Mouse (Mus musculus) cerebellum, postnatal 14 days (tissue): ENCODE measurements at regions not wholly inside any gene's neighbourhood (a gene's known extent, or its start where the extent isn't known, plus 50 kb on each side); places are given as distances from the start of the nearest gene placed in this dataset.

Source experiments
- DNase-seq, 2 experiments: peaks; one replicate each; pipeline ENCODE4 v3.0.0; 2021; ENCODE audit warnings: mixed read lengths in 2 of 2

- no peak for DNase-seq
Observed at GRCm38 (mm10) chr16:24341736-24342135, 51.6 kb upstream of the Lpp start.

GRCm38 (mm10) chr16:24340646-24341045 lies 52.7 kb upstream of the Lpp start:
- DNase-seq = no peak

- no peak for DNase-seq
Observed at GRCm38 (mm10) chr16:24339320-24340265, 53.7 kb upstream of the Lpp start.

- no peak for DNase-seq
Observed at GRCm38 (mm10) chr16:24338404-24338803, 54.9 kb upstream of the Lpp start.

GRCm38 (mm10) chr16:24334389-24334788 lies 58.9 kb upstream of the Lpp start:
- DNase-seq = no peak

GRCm38 (mm10) chr16:24331446-24332020 lies 61.8 kb upstream of the Lpp start:
- no peak for DNase-seq

GRCm38 (mm10) chr16:24326571-24326970 lies 66.7 kb upstream of the Lpp start:
- DNase-seq = no peak

- peak in 1 of 2 experiments; percentile 13 for DNase-seq
Observed at GRCm38 (mm10) chr16:24326046-24326445, 67.3 kb upstream of the Lpp start.

GRCm38 (mm10) chr16:24324917-24325316 lies 68.4 kb upstream of the Lpp start:
- DNase-seq = no peak

GRCm38 (mm10) chr16:24318723-24319437 lies 74.4 kb upstream of the Lpp start:
- DNase-seq = no peak

GRCm38 (mm10) chr16:24313544-24314326 lies 79.6 kb upstream of the Lpp start:
- no peak for DNase-seq

GRCm38 (mm10) chr16:24305391-24305790 lies 87.9 kb upstream of the Lpp start:
- no peak for DNase-seq

- no peak for DNase-seq
Observed at GRCm38 (mm10) chr16:24296790-24297189, 96.5 kb upstream of the Lpp start.

GRCm38 (mm10) chr16:24295626-24296440 lies 97.5 kb upstream of the Lpp start:
- DNase-seq = no peak

GRCm38 (mm10) chr16:24284215-24284614 lies 109.1 kb upstream of the Lpp start:
- no peak for DNase-seq

GRCm38 (mm10) chr16:24282194-24282683 lies 111.1 kb upstream of the Lpp start:
- DNase-seq = peak; percentile 45 to 60

GRCm38 (mm10) chr16:24281561-24281960 lies 111.7 kb upstream of the Lpp start:
- DNase-seq = no peak

GRCm38 (mm10) chr16:24277857-24278256 lies 115.5 kb upstream of the Lpp start:
- DNase-seq = peak in 1 of 2 experiments; percentile 29

GRCm38 (mm10) chr16:24262701-24263100 lies 130.6 kb upstream of the Lpp start:
- DNase-seq = no peak

- DNase-seq = no peak
Observed at GRCm38 (mm10) chr16:24259711-24260230, 133.5 kb upstream of the Lpp start.

GRCm38 (mm10) chr16:24258991-24259390 lies 134.3 kb upstream of the Lpp start:
- no peak for DNase-seq
